Mouse (Mus musculus): ENCODE results near the gene Nos1ap. TPM values are rescaled to one million over a fixed set of nuclear protein-coding genes. Genes with fewer than 3 reads are reported as not detected.
A peak's percentile ranks its signal among the peaks of the same experiment; 100 is the strongest.

The Nos1ap gene
- total RNA-seq, 2 experiments from 2014 or later = 22.2 to 27.3 TPM

- DNase-seq = no peak
These were observed 160.0 kb downstream of the Nos1ap start for GRCm38 (mm10) chr1:170429656-170430055.

GRCm38 (mm10) chr1:170428141-170428540 lies 161.5 kb downstream of the Nos1ap start:
- no peak for DNase-seq
- intact Hi-C loops (cut with DNase I) = loop anchor here (10.0 kb wide), 1 partner anchor 277 kb away; no protein-coding TSS in a partner anchor

More at GRCm38 (mm10) chr1:170429656-170430055, 160.0 kb downstream of the Nos1ap start:
- intact Hi-C loops (cut with DNase I) = loop anchor here (10.0 kb wide), 1 partner anchor 275 kb away; no protein-coding TSS in a partner anchor

GRCm38 (mm10) chr1:170424258-170424889 lies 165.3 kb downstream of the Nos1ap start:
- DNase-seq = no peak
- intact Hi-C loops (cut with DNase I) = loop anchor here (10.0 kb wide), 1 partner anchor 280 kb away; no protein-coding TSS in a partner anchor

- no peak for DNase-seq
- intact Hi-C loops (cut with DNase I) = loop anchor here (10.0 kb wide), 1 partner anchor 282 kb away; no protein-coding TSS in a partner anchor
These were observed 166.6 kb downstream of the Nos1ap start for GRCm38 (mm10) chr1:170423048-170423447.

- intact Hi-C loops (cut with DNase I) = loop anchor here (10.0 kb wide), 1 partner anchor 283 kb away; no protein-coding TSS in a partner anchor
- no peak for DNase-seq
These were observed 167.5 kb downstream of the Nos1ap start for GRCm38 (mm10) chr1:170422188-170422587.

- intact Hi-C loops (cut with DNase I) = loop anchor here (10.0 kb wide), 1 partner anchor 285 kb away; no protein-coding TSS in a partner anchor
- DNase-seq = no peak
These were observed 169.7 kb downstream of the Nos1ap start for GRCm38 (mm10) chr1:170419961-170420360.

- DNase-seq = no peak
- intact Hi-C loops (cut with DNase I) = no loop called here
These were observed 171.5 kb downstream of the Nos1ap start for GRCm38 (mm10) chr1:170418131-170418530.

- DNase-seq = no peak
These were observed 172.7 kb downstream of the Nos1ap start for GRCm38 (mm10) chr1:170416967-170417366.

GRCm38 (mm10) chr1:170416206-170416605 lies 173.5 kb downstream of the Nos1ap start:
- DNase-seq = no peak
- intact Hi-C loops (cut with DNase I) = no loop called here

More at GRCm38 (mm10) chr1:170416967-170417366, 172.7 kb downstream of the Nos1ap start:
- intact Hi-C loops (cut with DNase I) = no loop called here

GRCm38 (mm10) chr1:170415395-170415794 lies 174.3 kb downstream of the Nos1ap start:
- intact Hi-C loops (cut with DNase I) = no loop called here

GRCm38 (mm10) chr1:170410402-170411191 lies 179.1 kb downstream of the Nos1ap start:
- intact Hi-C loops (cut with DNase I) = no loop called here
- no peak for DNase-seq

More at GRCm38 (mm10) chr1:170415395-170415794, 174.3 kb downstream of the Nos1ap start:
- DNase-seq = no peak

- intact Hi-C loops (cut with DNase I) = no loop called here
- no peak for DNase-seq
These were observed 180.6 kb downstream of the Nos1ap start for GRCm38 (mm10) chr1:170409091-170409490.

- intact Hi-C loops (cut with DNase I) = no loop called here
- DNase-seq = no peak
These were observed 182.7 kb downstream of the Nos1ap start for GRCm38 (mm10) chr1:170406921-170407320.

GRCm38 (mm10) chr1:170405152-170405551 lies 184.5 kb downstream of the Nos1ap start:
- no peak for DNase-seq
- intact Hi-C loops (cut with DNase I) = no loop called here

GRCm38 (mm10) chr1:170402682-170403081 lies 187.0 kb downstream of the Nos1ap start:
- intact Hi-C loops (cut with DNase I) = no loop called here
- no peak for DNase-seq

GRCm38 (mm10) chr1:170398866-170399265 lies 190.8 kb downstream of the Nos1ap start:
- intact Hi-C loops (cut with DNase I) = no loop called here
- DNase-seq = no peak

- DNase-seq = peak; percentile 40 to 45
- intact Hi-C loops (cut with DNase I) = no loop called here
These were observed 194.6 kb downstream of the Nos1ap start for GRCm38 (mm10) chr1:170395101-170395500.

GRCm38 (mm10) chr1:170394641-170395040 lies 195.0 kb downstream of the Nos1ap start:
- no peak for DNase-seq
- intact Hi-C loops (cut with DNase I) = no loop called here

GRCm38 (mm10) chr1:170392771-170393728 lies 196.6 kb downstream of the Nos1ap start:
- intact Hi-C loops (cut with DNase I) = no loop called here
- DNase-seq = peak; percentile 37 to 40
